Mouse (Mus musculus) CH12.LX (cell line): Measurements from ENCODE around the gene Zdhhc1. TPM values are rescaled to one million over a fixed set of nuclear protein-coding genes. Genes with fewer than 3 reads are reported as not detected.

ENCODE experiments used
- DNase-seq: peaks from one replicate; pipeline ENCODE4 v3.0.0-alpha.2; 2013; ENCODE audit errors: extremely low read depth
- H3K27ac ChIP-seq: 2 replicates; pipeline ENCODE4 v1.5.1; 2012; ENCODE audit warnings: low read depth, mild to moderate bottlenecking, control low read depth, moderate library complexity; ENCODE audit not compliant: insufficient read depth
- H3K27me3 ChIP-seq: replicated peaks from 2 replicates; pipeline ENCODE3; 2012; ENCODE audit warnings: inconsistent platforms
- H3K36me3 ChIP-seq, 2 experiments: replicated peaks in 1 of 2; 2 replicates each; pipeline versions ENCODE3 to v1.6.1; 2012; ENCODE audit warnings: inconsistent platforms in 1 of 2, low read length in 1 of 2, mild to moderate bottlenecking in 1 of 2, mixed read lengths in 1 of 2, moderate library complexity in 1 of 2; ENCODE audit not compliant: control insufficient read depth in 1 of 2, insufficient read depth in 1 of 2
- H3K4me1 ChIP-seq, 2 experiments: 2 replicates each; pipeline ENCODE4 v1.6.1; 2012; ENCODE audit warnings: inconsistent platforms in 1 of 2, moderate library complexity in 1 of 2; ENCODE audit not compliant: insufficient read depth in 2 of 2, control insufficient read depth in 1 of 2
- H3K4me2 ChIP-seq: 2 replicates; pipeline ENCODE4 v1.6.1; 2012; ENCODE audit warnings: low read depth, mild to moderate bottlenecking, control low read depth; ENCODE audit not compliant: poor library complexity, insufficient read depth, severe bottlenecking
- H3K4me3 ChIP-seq, 3 experiments: fragments of 150-350 bp in 1 of 3; sonication (generic) in 1 of 3; replicated peaks in 1 of 3; 2 replicates each; pipeline versions ENCODE3 to v1.5.1; 2011 to 2012; ENCODE audit warnings: low read depth in 2 of 3, low read length in 2 of 3, mild to moderate bottlenecking in 2 of 3, moderate library complexity in 2 of 3, control low read depth in 1 of 3, improper control_type of control experiment in 1 of 3, inconsistent platforms in 1 of 3, mixed read lengths in 1 of 3; ENCODE audit not compliant: poor library complexity in 1 of 3
- H3K79me2 ChIP-seq: replicated peaks from 2 replicates; pipeline ENCODE4 v1.6.1; 2012; ENCODE audit warnings: mild to moderate bottlenecking, moderate library complexity; ENCODE audit not compliant: control insufficient read depth, poor library complexity, insufficient read depth, severe bottlenecking; ENCODE audit errors: extremely low read depth
- H3K9ac ChIP-seq: 2 replicates; pipeline ENCODE4 v1.6.1; 2012; ENCODE audit warnings: low read depth, mild to moderate bottlenecking, control low read depth, moderate library complexity; ENCODE audit not compliant: insufficient read depth
- H3K9me3 ChIP-seq: replicated peaks from 2 replicates; pipeline ENCODE3; 2012; ENCODE audit warnings: low read length, inconsistent platforms, mixed read lengths
- BHLHE40 ChIP-seq: IDR thresholded peaks from 2 replicates; pipeline ENCODE4 v1.6.1; 2011; ENCODE audit warnings: mild to moderate bottlenecking, low read depth, low read length, improper control_type of control experiment
- CHD2 ChIP-seq: IDR thresholded peaks from 2 replicates; pipeline ENCODE4 v1.6.1; 2011; ENCODE audit warnings: low read length, improper control_type of control experiment
- E2F4 ChIP-seq: IDR thresholded peaks from 2 replicates; pipeline ENCODE4 v1.6.1; 2011; ENCODE audit warnings: low read depth, low read length, improper control_type of control experiment; ENCODE audit not compliant: insufficient replicate concordance
- EP300 ChIP-seq: IDR thresholded peaks from 2 replicates; pipeline ENCODE4 v1.6.1; 2011; ENCODE audit warnings: low read length, improper control_type of control experiment
- ETS1 ChIP-seq: conservative IDR thresholded peaks from 2 replicates; pipeline ENCODE4 v1.6.1; 2012; ENCODE audit warnings: low read depth, mild to moderate bottlenecking, inconsistent platforms, low read length, improper control_type of control experiment, moderate library complexity
- HCFC1 ChIP-seq: IDR thresholded peaks from 2 replicates; pipeline ENCODE4 v1.6.1; 2012; ENCODE audit warnings: low read depth, mild to moderate bottlenecking, inconsistent platforms, low read length, improper control_type of control experiment
- IRF4 ChIP-seq: IDR thresholded peaks from 2 replicates; pipeline ENCODE4 v1.6.1; 2014; ENCODE audit warnings: low read depth, mild to moderate bottlenecking, inconsistent platforms, low read length, improper control_type of control experiment
- MAX ChIP-seq: IDR thresholded peaks from 2 replicates; pipeline ENCODE4 v1.6.1; 2011; ENCODE audit warnings: low read length, improper control_type of control experiment
- MXI1 ChIP-seq: IDR thresholded peaks from 2 replicates; pipeline ENCODE4 v1.6.1; 2011; ENCODE audit warnings: mild to moderate bottlenecking, low read depth, low read length, improper control_type of control experiment
- MYC ChIP-seq: IDR thresholded peaks from 2 replicates; pipeline ENCODE4 v1.6.1; 2011; ENCODE audit warnings: low read depth, mild to moderate bottlenecking, improper control_type of control experiment, low read length
- NELFE ChIP-seq: IDR thresholded peaks from 2 replicates; pipeline ENCODE4 v1.6.1; 2011; ENCODE audit warnings: low read depth, low read length, improper control_type of control experiment
- PAX5 ChIP-seq: IDR thresholded peaks from 2 replicates; pipeline ENCODE4 v1.6.1; 2012; ENCODE audit warnings: low read length, inconsistent platforms, mixed read lengths
- POLR2AphosphoS2 ChIP-seq: IDR thresholded peaks from 2 replicates; pipeline ENCODE4 v1.6.1; 2011; ENCODE audit warnings: low read depth, low read length, improper control_type of control experiment
- RAD21 ChIP-seq: IDR thresholded peaks from 2 replicates; pipeline ENCODE4 v1.6.1; 2011; ENCODE audit warnings: low read depth, mild to moderate bottlenecking, low read length, improper control_type of control experiment, moderate library complexity
- TBP ChIP-seq: conservative IDR thresholded peaks from 2 replicates; pipeline ENCODE4 v1.6.1; 2011; ENCODE audit warnings: low read depth, low read length, improper control_type of control experiment
- ZC3H11A ChIP-seq: IDR thresholded peaks from 2 replicates; pipeline ENCODE4 v1.6.1; 2012; ENCODE audit warnings: low read depth, mild to moderate bottlenecking, inconsistent platforms, low read length, improper control_type of control experiment
- dilution Hi-C: fragments of 300-500 bp; cut with MboI; formaldehyde crosslinking; loops from 2 replicates; pipeline ENCODE4 v1.14.3; 2020; ENCODE audit warnings: low sequenced_read_pairs; ENCODE audit not compliant: extremely low pct_unique_long_range_greater_than_20kb, extremely low pct_ligation_motif_present
- in situ Hi-C: fragments of 300-500 bp; cut with MboI; formaldehyde crosslinking; loops from 3 replicates; pipeline ENCODE4 v1.14.3; 2019; ENCODE audit warnings: low sequenced_read_pairs, low pct_ligation_motif_present, low pct_unique_long_range_greater_than_20kb, mixed read lengths
- polyA plus RNA-seq: library from polyadenylated mRNA; unstranded; fragments of >175 nt; gene quantifications from 2 replicates; pipeline ENCODE4 v1.2.1, GENCODE M21; 2012; ENCODE audit warnings: low read depth; ENCODE audit not compliant: insufficient read length
- total RNA-seq, 2 experiments: library from RNA; depleted of rRNA; stranded (reverse); fragments of 300-350 nt in 1 of 2; fragments of >200 nt in 1 of 2; gene quantifications; 2 replicates each; pipeline ENCODE4 v1.2.3; 2012 to 2014

The Zdhhc1 gene
- total and polyA plus RNA-seq, 3 experiments, result 1.6 to 3.6 (median 2.6) TPM

GRCm38 (mm10) chr8:105436218-105436617, 60.5 kb downstream of the Zdhhc1 start:
- Histone ChIP-seq H3K9ac (no peak overlapping the region), H3K9me3 (no peaks in the 10 kb centered on the region), H3K4me2 (no peak overlapping the region), H3K36me3 (no peaks in the 10 kb centered on the region), H3K4me1 (no peaks in the 10 kb centered on the region), H3K4me3 (no peak overlapping the region), H3K27me3 (peaks cover 32% of the 10 kb centered on the region), H3K27ac (no peak overlapping the region), H3K79me2 (no peaks in the 10 kb centered on the region)
- in situ Hi-C loops (loop anchor here (5.0 kb wide), 1 partner anchor 36 kb away; the partner anchor contains the start of gene Tppp3), dilution Hi-C loops (no loop called here)
- no peak for DNase-seq
- TF ChIP-seq TBP (no peak), ZC3H11A (no peak), MAX (no peak), HCFC1 (no peak), ETS1 (no peak), EP300 (no peak)

GRCm38 (mm10) chr8:105434136-105434535, 62.6 kb downstream of the Zdhhc1 start:
- Histone ChIP-seq H3K4me2 (no peak overlapping the region), H3K27me3 (peaks cover 26% of the 10 kb centered on the region), H3K4me3 (no peak overlapping the region), H3K36me3 (no peaks in the 10 kb centered on the region), H3K4me1 (no peaks in the 10 kb centered on the region), H3K79me2 (no peaks in the 10 kb centered on the region), H3K9me3 (no peaks in the 10 kb centered on the region), H3K9ac (no peak overlapping the region), H3K27ac (no peak overlapping the region)
- dilution Hi-C loops (no loop called here), in situ Hi-C loops (no loop called here)
- DNase-seq, result no peak
- TF ChIP-seq ZC3H11A (no peak), IRF4 (no peak), E2F4 (no peak), BHLHE40 (no peak), TBP (no peak), MYC (no peak), MXI1 (no peak), PAX5 (no peak), NELFE (no peak), EP300 (no peak), CHD2 (no peak), POLR2AphosphoS2 (no peak), RAD21 (no peak)
- TF ChIP-seq, all 38 proteins: peak for 0
